Mouse (Mus musculus) heart, postnatal 4 days (tissue): Measurements from ENCODE around the gene Mtmr2. TPM values are rescaled to one million over a fixed set of nuclear protein-coding genes. Genes with fewer than 3 reads are reported as not detected.
"Not testable (repeated sequence)": the region's sequence is repeated elsewhere in the genome, so short reads cannot be mapped to it uniquely, and the experiment has no call there.

ENCODE experiments used
- DNase-seq: peaks from one replicate; pipeline ENCODE4 v3.0.0; 2021
- total RNA-seq, 2 experiments: library from RNA; stranded (reverse); gene quantifications; 2 replicates each; pipeline ENCODE4 v1.2.3; 2021

Gene Mtmr2
- total RNA-seq = 10 to 100 TPM; 47.0 TPM

DNA sequence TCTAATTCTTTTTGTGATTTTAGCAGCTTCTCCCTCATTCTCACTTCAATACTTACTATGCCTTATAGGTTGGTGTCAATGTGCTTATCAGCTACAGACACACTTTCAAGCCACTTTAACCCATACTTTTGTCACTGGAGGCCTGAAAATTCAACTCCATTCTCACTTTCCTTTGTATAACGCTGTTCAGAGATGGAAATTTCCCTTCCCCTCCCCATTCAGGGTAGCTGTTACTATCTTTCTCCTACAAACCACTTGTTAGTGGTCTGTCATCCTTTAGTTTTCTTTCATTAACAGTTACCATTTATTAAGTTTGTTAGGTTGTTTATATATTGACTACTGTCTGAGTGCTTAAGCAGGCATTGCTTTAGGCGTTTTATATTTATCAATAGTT is at the start of gene Mtmr2:
Mtmr2 (plus strand) TSS at position 7 of the 394 bp plus-strand sequence.
- no peak for DNase-seq

GRCm38 (mm10) chr9:13699061-13699780 is 49.0 kb upstream of the Mtmr2 start:
- no peak for DNase-seq

DNA sequence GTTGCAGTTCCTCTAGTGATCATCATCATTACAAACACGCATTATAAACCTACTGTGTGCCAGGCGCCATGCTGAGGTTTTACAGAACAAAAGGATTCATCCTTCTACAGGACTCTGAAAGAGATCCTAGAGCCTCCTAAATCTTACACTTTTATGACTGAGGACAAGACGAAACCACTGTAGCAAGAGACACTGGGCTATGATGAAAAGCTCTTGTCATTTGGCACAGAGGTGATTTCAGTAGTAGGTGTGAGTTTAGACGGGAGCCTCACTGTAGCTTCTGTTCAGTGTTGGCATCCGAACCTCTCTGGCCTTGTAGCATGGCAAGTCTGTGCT is 48.5 kb upstream of the Mtmr2 start:
- DNase-seq = no peak

DNA sequence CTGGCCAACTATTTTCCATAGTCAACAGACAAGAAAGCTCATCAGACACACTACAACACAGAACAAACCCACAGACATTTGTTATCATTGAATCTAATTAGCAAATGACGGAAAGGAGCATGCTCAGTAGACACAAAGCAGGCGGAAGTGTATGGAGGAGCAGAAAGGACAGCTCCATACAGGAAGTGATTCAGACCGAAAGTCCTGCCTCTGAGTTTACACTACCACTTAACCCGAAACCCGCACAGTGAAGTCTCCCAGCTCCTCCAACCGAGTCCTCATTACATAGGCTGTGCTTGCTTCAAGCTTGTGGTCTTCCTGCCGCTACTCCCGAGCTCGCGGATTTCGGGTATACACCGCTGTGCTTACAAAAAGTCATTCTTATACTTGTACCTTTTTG is 46.4 kb upstream of the Mtmr2 start:
- DNase-seq = no peak

DNA sequence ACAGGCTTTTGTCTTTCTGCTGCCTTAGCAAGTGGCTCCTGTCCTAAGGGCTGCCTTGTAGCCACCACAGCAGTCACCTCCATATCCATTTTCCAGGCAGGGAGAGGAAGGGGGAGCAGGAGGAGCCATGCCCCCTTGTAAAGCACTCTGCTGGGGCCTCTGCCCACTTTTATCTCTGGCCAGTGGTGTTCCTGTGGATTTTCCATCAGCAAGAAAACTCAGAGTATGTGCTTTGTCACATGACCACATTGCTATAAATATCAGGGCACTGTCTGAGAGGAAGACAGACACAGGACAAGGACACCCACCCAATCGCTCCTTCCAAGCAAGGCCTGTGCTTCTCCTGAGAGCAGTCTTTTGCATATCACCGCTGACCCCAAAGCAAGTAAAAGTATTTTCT is 45.1 kb upstream of the Mtmr2 start:
- peak; percentile 44 for DNase-seq

DNA sequence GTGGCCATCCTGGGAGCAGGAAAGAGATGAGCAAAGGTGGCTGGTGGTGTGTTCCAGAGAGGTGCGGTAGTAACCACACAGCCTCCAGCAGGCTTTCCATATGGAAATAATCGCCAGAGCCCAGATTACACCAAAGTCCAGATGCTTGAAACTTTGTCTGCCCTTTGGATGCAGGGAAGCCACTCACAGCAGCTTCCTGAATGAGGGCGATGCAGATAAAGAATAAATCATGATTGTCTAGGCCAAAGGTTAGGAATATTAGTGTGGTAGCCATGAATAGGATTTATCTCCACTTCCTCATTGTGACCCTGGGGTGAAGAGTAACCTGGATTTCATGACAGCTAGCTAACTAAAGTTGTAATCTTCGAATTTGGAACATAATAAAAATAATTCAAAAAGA is 43.3 kb upstream of the Mtmr2 start:
- no peak for DNase-seq

DNA sequence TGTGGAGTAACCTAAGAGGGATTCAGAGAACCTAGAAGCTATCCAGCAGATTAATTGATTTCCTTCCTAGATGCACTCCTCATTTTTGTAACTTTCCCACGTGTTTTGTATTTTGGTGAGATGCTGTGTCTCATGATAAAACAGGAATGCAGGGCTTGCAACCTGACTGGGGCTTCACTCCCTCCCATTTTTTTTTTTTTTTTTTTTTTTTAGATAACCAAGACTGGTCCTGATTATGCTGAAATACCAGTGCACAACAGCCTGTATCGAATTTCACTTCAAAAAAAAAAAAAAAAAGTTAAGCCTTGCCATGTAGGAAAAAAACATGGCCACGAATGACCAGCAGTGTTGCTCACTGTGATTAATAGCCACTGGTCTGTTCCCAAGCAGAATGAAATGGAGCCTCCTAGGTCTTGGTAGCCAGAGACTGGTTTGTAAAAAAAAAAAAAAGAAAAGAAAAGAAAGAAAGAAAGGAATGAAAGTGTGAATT is 41.1 kb upstream of the Mtmr2 start:
- no peak for DNase-seq

- no peak for DNase-seq
Measured at GRCm38 (mm10) chr9:13709436-13709835, 38.8 kb upstream of the Mtmr2 start.

DNA sequence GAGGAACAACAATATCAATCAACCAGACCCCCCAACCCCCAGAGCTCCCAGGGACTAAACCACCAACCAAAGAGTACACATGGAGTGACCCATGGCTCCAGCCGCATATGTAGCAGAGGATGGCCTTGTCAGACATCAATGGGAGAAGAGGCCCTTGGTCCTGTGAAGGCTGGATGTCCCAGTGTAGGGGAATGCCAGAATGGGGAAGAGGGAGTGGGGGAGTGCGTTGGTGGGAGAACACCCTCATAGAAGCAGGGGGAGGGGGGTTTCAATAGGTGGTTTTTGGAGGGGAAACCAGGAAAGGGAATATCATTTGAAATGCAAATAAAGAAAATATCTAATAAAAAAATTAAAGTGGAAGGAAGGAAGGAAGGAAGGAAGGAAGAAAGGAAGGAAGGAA is 32.3 kb upstream of the Mtmr2 start:
- not testable (repeated sequence) for DNase-seq

DNA sequence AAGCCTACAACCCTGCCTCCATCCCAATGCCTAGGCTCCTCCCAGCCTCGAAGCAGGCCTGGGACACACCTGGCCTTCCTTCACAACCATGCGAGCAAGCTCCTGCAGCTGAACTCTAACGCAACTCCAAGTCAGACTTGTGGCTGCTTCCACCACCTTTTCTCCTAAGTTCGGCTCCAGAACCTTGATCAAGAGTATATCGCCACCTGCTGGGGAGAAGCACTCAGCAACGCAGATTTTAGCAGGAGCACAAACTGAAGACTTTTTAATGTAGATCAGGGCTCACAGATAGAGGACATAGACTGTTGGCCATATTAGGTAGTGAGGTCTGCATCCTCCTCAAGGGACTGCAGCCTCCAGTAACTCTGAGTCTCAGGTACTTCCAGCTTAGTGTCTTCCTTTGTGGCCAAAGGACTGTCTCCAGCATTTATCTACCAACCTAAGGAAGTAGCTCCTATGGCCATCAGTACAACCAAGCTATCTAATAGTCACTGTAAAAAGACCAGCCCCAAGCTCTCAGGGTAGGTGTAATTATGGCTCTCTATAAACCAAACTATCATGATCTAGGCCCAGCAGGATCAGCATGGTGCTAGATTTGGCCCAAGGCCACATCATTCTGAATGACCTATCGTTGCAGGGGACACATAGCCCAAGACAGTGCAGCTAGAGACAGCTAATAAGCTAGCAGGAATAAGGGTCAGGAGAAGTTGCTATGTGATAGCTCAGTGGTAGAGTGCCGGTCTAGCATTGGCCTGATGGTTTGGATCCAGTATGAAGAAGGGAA is 31.7 kb upstream of the Mtmr2 start:
- peak; percentile 87 for DNase-seq

DNA sequence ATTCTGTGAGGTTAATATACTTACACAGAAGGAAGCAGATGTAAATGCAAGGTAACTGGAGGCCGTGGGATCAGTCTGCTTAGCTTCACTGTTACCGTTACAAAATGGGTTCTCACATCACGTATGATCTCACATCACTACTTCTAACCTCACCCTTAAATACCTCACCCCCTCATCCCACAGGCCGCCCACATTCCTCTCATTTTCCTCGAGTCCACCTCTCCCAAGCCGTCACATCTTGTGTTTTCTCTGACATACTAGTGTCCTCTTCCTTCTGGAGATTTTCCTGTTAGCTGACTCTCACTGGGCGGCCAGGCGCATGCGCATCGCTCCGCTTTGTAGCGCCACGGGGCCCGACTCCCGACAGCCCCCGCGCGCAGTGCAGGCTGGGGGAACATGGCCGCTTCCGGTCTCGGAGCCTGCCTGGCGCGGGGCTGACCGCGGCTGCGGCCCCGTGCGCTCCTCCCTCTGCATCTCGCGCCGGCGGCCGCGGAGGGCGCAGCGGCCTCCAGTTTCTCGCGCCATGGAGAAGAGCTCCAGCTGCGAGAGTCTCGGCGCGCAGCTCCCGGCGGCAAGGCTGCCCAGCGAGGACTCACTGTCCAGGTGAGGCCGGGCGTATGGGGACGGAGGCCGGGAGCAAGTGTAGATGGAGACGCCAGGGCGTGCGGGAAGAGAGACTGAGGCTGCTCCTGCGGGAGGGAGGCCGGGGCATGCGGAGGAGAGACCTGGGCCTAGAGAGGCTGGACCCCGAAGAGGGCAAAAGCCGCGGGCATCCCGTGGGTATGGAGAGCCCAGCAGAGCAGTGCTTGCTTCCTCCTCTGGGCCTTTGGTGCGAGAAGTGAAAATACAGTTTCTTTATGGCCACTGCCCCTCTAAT is 826 bp downstream of the Mtmr2 start:
- peak; percentile 97 for DNase-seq

DNA sequence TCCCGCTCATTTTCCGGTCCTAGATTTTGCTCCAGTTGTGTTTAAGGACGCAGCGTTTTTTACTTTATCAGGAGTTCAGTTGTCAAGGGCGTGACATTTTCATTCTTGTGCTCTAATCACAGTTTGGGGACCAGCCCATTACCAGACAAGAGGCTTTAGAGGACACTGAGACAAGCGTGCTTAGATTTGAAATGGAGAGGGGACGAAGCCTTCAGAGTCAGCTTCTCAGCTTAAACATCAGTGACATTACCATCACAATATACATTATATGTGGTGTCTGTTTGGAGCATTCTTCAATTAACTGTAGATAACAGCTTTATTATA is 1.4 kb downstream of the Mtmr2 start:
- no peak for DNase-seq

- DNase-seq = no peak
Measured at GRCm38 (mm10) chr9:13752543-13752942, 4.3 kb downstream of the Mtmr2 start.

DNA sequence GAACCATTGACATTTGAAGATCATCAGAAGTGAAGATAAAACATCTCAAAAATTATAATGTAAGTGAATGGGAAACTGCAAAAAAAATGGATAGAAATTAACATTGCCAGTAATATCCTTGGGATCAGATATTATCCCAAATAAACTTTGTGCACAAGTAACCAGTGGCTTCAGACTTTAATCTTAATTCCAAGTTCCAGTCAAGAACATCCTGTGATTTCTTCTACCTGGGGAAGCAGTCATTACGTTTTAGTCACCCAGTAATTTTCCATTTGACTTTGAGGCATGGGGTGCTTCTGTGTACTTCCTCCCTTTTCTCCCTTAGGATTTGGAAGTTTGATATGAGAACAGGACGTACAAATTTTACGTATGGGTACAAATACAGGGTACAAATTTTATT is 12.2 kb downstream of the Mtmr2 start:
- no peak for DNase-seq

DNA sequence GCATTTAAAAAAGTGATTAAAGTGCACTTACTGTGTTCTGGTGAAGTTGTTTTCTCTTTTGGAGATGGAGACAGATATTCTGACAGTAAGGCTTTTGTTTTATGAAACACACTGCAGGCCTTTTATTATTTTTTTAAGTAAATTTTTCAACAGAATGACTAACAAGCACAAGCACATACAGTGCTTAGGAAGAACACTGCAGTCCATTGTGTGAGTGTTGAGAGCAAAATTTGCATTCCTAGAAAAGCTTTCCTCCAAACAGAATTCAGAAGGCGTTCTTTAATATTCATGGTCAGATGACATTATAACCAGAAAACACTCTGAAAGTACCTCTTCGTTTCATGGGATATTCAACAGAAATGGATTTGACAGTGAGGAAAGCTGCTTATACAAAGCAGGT is 17.4 kb downstream of the Mtmr2 start:
- no peak for DNase-seq

- no peak for DNase-seq
Measured at GRCm38 (mm10) chr9:13766570-13766969, 18.4 kb downstream of the Mtmr2 start.

DNA sequence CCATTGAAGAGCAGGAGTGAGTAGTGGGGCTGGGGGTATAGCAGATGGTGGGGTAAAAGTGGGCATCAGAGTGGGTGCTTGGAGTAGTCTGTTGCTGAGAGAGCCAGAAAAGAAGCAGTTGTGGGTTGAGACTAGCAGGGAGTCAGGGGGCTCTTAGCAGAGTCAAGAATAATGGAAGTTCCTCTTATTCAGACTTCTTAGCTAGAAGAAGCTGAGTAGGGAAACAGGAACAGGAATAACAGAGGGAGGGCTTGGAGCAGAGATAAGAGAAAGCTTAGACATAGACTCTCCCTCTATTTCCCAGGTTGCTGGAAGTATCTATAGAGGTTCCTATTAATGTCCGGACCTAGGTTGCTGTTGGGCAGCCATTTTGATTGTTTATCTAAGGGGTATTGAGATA is 26.5 kb downstream of the Mtmr2 start:
- no peak for DNase-seq

GRCm38 (mm10) chr9:13781985-13782384 is 33.8 kb downstream of the Mtmr2 start:
- DNase-seq = no peak

DNA sequence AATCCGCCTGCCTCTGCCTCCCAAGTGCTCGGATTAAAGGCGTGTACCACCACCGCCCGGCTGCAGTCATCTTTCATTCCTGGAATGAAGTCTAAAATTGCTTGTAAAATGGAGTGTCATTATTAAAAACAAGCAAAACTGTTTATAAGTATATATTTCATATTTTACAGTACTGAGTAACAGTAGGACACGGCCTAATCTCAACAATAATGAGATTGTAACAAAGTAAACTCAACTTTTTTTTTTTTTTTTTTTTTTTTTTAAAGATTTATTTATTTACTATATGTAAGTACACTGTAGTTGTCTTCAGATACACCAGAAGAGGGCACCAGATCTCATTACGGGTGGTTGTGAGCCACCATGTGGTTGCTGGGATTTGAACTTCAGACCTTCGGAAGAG is 42.7 kb downstream of the Mtmr2 start:
- DNase-seq = not testable (repeated sequence)

- no peak for DNase-seq
Measured at GRCm38 (mm10) chr9:13794302-13794701, 46.1 kb downstream of the Mtmr2 start.

GRCm38 (mm10) chr9:13794756-13795155 is 46.5 kb downstream of the Mtmr2 start:
- DNase-seq = no peak

- no peak for DNase-seq
Measured at GRCm38 (mm10) chr9:13804480-13804879, 56.3 kb downstream of the Mtmr2 start.

- DNase-seq = no peak
Measured at GRCm38 (mm10) chr9:13806854-13807253, 58.6 kb downstream of the Mtmr2 start.
